Mouse (Mus musculus): ENCODE data around the gene Bmpr1a. TPM values are rescaled to one million over a fixed set of nuclear protein-coding genes. Genes with fewer than 3 reads are reported as not detected.

Gene Bmpr1a
- polyA plus RNA-seq, 2 experiments: 2.8 to 3.2 TPM

DNA sequence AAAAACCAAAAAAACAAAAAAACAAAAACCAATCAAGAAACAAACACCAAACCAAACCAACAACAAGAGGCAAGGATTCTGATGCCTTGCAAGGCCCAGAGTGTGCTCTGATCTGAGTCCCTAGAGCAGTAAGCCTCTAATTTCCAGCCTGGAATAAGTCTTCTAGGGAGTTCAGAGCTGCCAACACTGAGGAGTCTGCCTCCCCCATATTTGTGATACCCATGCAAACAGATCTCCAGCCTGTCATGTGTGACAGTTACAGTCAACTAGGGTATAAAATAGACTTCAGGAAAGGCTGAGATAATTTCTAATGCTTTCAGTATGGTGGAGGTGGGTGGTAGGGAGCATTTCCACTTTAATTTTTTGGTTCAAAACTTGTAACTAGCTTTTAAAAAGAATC lies 58.2 kb downstream of the Bmpr1a start:
- H3K9ac ChIP-seq (replicated peaks): no peak overlapping the region
- no peak overlapping the region for H3K4me3 ChIP-seq (ENCODE audit: insufficient read depth in 1 of 2, low read depth in 2 of 2, low read length in 2 of 2)
- H3K4me2 ChIP-seq (ENCODE audit: low read depth): no peak overlapping the region
- H3K27me3 ChIP-seq (ENCODE audit: control insufficient read depth, insufficient read depth, low read length): no peaks in the 10 kb centered on the region
- no peaks in the 10 kb centered on the region for H3K36me3 ChIP-seq (replicated peaks; ENCODE audit: control insufficient read depth, insufficient read depth, low read depth)
- no peaks in the 10 kb centered on the region for H3K9me3 ChIP-seq (ENCODE audit: control insufficient read depth, low read length)
- ATAC-seq (ENCODE audit: insufficient read depth): no peak
- TF ChIP-seq EP300 (IDR thresholded peaks at IDR 0.05; ENCODE audit: low read depth): no peak
- no peak for TF ChIP-seq CTCF (IDR thresholded peaks at IDR 0.05; ENCODE audit: low read depth)
- no peak for DNase-seq (ENCODE audit: low read depth in 3 of 3, low spot score in 3 of 3)
- no peak overlapping the region for H3K27ac ChIP-seq
- H3K4me1 ChIP-seq (replicated peaks; ENCODE audit: control insufficient read depth in 2 of 2, insufficient read depth in 2 of 2, low read length in 1 of 2): no peaks in the 10 kb centered on the region; a peak in 1 of 4 replicates

DNA sequence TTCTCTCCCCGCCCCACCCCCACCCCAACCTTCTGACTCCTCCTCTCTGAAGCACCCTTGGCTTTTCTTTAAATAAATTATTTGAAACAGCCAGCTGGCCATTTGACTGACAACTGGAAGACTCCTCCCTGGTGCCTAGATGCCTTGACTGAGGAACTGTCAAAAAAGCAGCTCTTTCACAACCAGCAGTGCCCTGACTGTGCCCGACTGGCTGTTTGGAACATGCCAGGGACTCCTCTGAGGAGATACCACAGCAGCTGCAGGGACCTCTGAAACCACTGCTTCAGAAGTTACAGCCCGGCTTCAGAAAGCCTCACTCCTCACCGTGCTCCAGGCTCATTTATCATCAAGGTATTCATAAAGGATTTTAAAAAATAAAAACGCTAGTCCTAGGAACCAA lies 58.8 kb downstream of the Bmpr1a start:
- Histone ChIP-seq H3K36me3 (replicated peaks; ENCODE audit: control insufficient read depth, insufficient read depth, low read depth) (no peaks in the 10 kb centered on the region), H3K4me1 (replicated peaks; ENCODE audit: control insufficient read depth in 2 of 2, insufficient read depth in 2 of 2, low read length in 1 of 2) (no peaks in the 10 kb centered on the region; a peak in 1 of 4 replicates), H3K27ac (no peak overlapping the region), H3K4me2 (ENCODE audit: low read depth) (no peak overlapping the region), H3K9me3 (ENCODE audit: control insufficient read depth, low read length) (no peaks in the 10 kb centered on the region), H3K9ac (replicated peaks) (no peak overlapping the region), H3K4me3 (ENCODE audit: insufficient read depth in 1 of 2, low read depth in 2 of 2, low read length in 2 of 2) (no peak overlapping the region), H3K27me3 (ENCODE audit: control insufficient read depth, insufficient read depth, low read length) (no peaks in the 10 kb centered on the region)
- no peak for TF ChIP-seq CTCF (IDR thresholded peaks at IDR 0.05; ENCODE audit: low read depth)
- no peak for TF ChIP-seq EP300 (IDR thresholded peaks at IDR 0.05; ENCODE audit: low read depth)
- DNase-seq (ENCODE audit: low read depth in 3 of 3, low spot score in 3 of 3): no peak
- ATAC-seq (ENCODE audit: insufficient read depth): no peak
- 59% methylated on average over 5 of the region's 5 CpGs for WGBS (ENCODE audit: insufficient replicate concordance)

DNA sequence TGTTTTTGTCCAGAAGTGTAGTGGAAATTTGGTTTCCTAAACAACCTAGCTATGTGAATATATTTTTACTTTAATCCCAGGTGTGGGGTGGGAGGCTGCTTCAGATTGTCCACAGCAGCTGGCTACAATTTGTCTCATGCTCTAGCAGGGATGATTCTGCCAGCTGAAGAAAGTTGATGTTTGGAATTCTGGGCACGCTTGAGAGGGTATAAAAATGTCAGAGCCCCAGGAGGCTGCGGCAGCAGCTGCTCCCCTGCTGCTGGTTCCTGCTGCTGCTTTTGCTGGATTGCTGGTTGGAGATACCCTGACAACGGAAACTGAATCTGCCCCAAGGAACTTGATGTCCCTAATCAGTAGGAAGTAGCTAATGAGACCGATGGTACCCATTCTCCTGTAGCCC lies 60.6 kb downstream of the Bmpr1a start:
- 57% methylated on average over 4 of the region's 4 CpGs for WGBS (ENCODE audit: insufficient replicate concordance)
- DNase-seq (ENCODE audit: low read depth in 3 of 3, low spot score in 3 of 3) (no peak), ATAC-seq (ENCODE audit: insufficient read depth) (no peak)
- Histone ChIP-seq H3K4me3 (ENCODE audit: insufficient read depth in 1 of 2, low read depth in 2 of 2, low read length in 2 of 2) (no peak overlapping the region), H3K9ac (replicated peaks) (no peak overlapping the region), H3K27ac (no peak overlapping the region), H3K27me3 (ENCODE audit: control insufficient read depth, insufficient read depth, low read length) (no peaks in the 10 kb centered on the region), H3K36me3 (replicated peaks; ENCODE audit: control insufficient read depth, insufficient read depth, low read depth) (no peaks in the 10 kb centered on the region), H3K4me1 (replicated peaks; ENCODE audit: control insufficient read depth in 2 of 2, insufficient read depth in 2 of 2, low read length in 1 of 2) (no peaks in the 10 kb centered on the region), H3K9me3 (ENCODE audit: control insufficient read depth, low read length) (no peaks in the 10 kb centered on the region), H3K4me2 (ENCODE audit: low read depth) (no peak overlapping the region)
- no peak for TF ChIP-seq CTCF (IDR thresholded peaks at IDR 0.05; ENCODE audit: low read depth)
- TF ChIP-seq EP300 (IDR thresholded peaks at IDR 0.05; ENCODE audit: low read depth): no peak

DNA sequence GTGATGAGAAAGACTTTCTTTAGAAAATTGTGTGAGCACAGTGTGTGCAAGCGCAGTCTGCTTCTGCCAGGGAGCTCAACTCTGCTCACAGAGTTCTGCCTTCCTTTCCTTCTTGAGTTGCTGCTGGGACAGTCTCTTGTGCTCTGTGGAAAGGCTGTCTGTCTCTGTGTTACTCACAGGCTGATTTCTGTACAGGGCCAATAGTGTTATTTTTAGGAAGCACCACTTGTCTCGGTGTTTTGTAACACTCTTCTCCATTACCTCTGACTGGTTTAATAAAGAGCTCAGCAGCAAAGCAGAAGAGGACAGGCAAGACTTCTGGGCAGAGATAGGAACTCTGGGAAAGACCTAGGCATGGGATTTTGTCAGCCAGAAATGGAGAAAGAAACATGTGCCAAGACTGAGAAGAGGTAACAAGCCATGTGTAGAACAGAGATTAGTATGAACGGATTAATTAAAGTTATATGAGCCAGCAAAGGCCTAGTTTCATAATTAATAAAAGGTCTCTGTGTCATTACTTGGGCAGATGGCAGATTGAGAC lies 62.5 kb downstream of the Bmpr1a start:
- H3K9ac ChIP-seq (replicated peaks): no peak overlapping the region
- TF ChIP-seq EP300 (IDR thresholded peaks at IDR 0.05; ENCODE audit: low read depth) (no peak), CTCF (IDR thresholded peaks at IDR 0.05; ENCODE audit: low read depth) (no peak)
- H3K9me3 ChIP-seq (ENCODE audit: control insufficient read depth, low read length): no peaks in the 10 kb centered on the region
- ATAC-seq (ENCODE audit: insufficient read depth) (no peak), DNase-seq (ENCODE audit: low read depth in 3 of 3, low spot score in 3 of 3) (no peak)
- H3K27me3 ChIP-seq (ENCODE audit: control insufficient read depth, insufficient read depth, low read length): no peaks in the 10 kb centered on the region
- H3K4me1 ChIP-seq (replicated peaks; ENCODE audit: control insufficient read depth in 2 of 2, insufficient read depth in 2 of 2, low read length in 1 of 2): no peaks in the 10 kb centered on the region
- no peak overlapping the region for H3K27ac ChIP-seq
- no peak overlapping the region for H3K4me2 ChIP-seq (ENCODE audit: low read depth)
- H3K4me3 ChIP-seq (ENCODE audit: insufficient read depth in 1 of 2, low read depth in 2 of 2, low read length in 2 of 2): no peak overlapping the region
- H3K36me3 ChIP-seq (replicated peaks; ENCODE audit: control insufficient read depth, insufficient read depth, low read depth): no peaks in the 10 kb centered on the region
- WGBS (ENCODE audit: insufficient replicate concordance): 61% methylated on average over 3 of the region's 3 CpGs

DNA sequence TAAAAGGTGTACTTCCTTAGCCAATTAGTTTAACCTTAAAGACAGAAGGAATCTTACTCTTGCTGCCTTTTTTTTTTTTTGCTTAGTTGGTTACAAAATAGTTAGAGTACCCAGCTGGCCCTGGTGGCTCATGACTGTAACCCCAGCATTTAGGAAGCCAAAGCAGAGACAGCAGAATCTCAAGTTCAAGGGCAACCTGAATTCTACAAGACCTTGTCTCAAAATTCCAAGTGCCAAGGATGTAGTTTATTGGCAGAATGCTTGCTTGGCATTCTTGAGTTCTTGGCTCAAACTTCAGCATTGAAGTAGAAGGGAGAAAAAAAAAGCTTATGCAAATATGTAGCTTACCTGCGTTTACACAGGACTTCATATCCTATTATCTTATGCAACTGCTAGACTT lies 74.1 kb downstream of the Bmpr1a start:
- Histone ChIP-seq H3K4me1 (replicated peaks; ENCODE audit: control insufficient read depth in 2 of 2, insufficient read depth in 2 of 2, low read length in 1 of 2) (no peaks in the 10 kb centered on the region), H3K36me3 (replicated peaks; ENCODE audit: control insufficient read depth, insufficient read depth, low read depth) (no peaks in the 10 kb centered on the region), H3K4me3 (ENCODE audit: insufficient read depth in 1 of 2, low read depth in 2 of 2, low read length in 2 of 2) (no peak overlapping the region), H3K27ac (no peak overlapping the region), H3K9me3 (ENCODE audit: control insufficient read depth, low read length) (no peaks in the 10 kb centered on the region), H3K9ac (replicated peaks) (no peak overlapping the region), H3K4me2 (ENCODE audit: low read depth) (no peak overlapping the region), H3K27me3 (ENCODE audit: control insufficient read depth, insufficient read depth, low read length) (no peaks in the 10 kb centered on the region)
- TF ChIP-seq CTCF (IDR thresholded peaks at IDR 0.05; ENCODE audit: low read depth) (no peak), EP300 (IDR thresholded peaks at IDR 0.05; ENCODE audit: low read depth) (no peak)
- DNase-seq (ENCODE audit: low read depth in 3 of 3, low spot score in 3 of 3) (no peak), ATAC-seq (ENCODE audit: insufficient read depth) (no peak)
- 76% methylated on average over 1 of the region's 1 CpGs for WGBS (ENCODE audit: insufficient replicate concordance)
